Mouse (Mus musculus): ENCODE data around the gene Akr1b7. TPM values are rescaled to one million over a fixed set of nuclear protein-coding genes. Genes with fewer than 3 reads are reported as not detected.

Akr1b7 gene
- polyA plus RNA-seq, 1 experiment from 2014 or later = not detected

- Histone ChIP-seq H3K9ac (replicated peaks) (no peak overlapping the region), H3K27ac (no peak overlapping the region), H3K4me2 (replicated peaks) (no peak overlapping the region), H3K4me1 (replicated peaks) (no peaks in the 10 kb centered on the region), H3K36me3 (no peaks in the 10 kb centered on the region), H3K27me3 (no peaks in the 10 kb centered on the region), H3K9me3 (no peaks in the 10 kb centered on the region), H3K4me3 (replicated peaks) (no peak overlapping the region)
- 13% methylated on average over 2 of the region's 2 CpGs for WGBS
- ATAC-seq = no peak
These were observed 35.8 kb downstream of the Akr1b7 start for GRCm38 (mm10) chr6:34447961-34448360.

DNA sequence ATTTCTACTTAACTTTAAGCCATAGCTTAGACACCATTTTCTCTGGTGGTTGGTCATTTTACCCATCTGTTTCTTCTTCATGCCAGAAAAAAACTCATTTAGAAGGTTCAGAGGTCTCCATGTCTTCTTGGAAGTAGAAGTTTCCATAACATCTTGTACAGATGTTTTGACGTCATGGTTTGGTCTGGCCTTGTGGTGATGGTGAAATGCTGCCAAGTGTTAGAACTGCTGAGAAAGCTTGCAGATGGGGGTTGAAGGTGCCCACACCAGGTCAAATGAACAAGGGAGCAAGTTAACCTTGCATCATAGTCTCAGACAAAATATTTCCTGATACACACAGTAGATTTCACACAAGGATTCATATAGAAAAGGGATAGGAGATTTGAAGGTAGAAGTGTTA, 36.6 kb downstream of the Akr1b7 start:
- no peak for ATAC-seq
- H3K27ac ChIP-seq = no peak overlapping the region
- H3K4me1 ChIP-seq (replicated peaks) = no peaks in the 10 kb centered on the region
- no peaks in the 10 kb centered on the region for H3K27me3 ChIP-seq
- H3K36me3 ChIP-seq = no peaks in the 10 kb centered on the region
- WGBS = 80% methylated on average over 1 of the region's 1 CpGs
- no peak overlapping the region for H3K4me3 ChIP-seq (replicated peaks)
- no peak overlapping the region for H3K4me2 ChIP-seq (replicated peaks)
- H3K9ac ChIP-seq (replicated peaks) = no peak overlapping the region
- no peaks in the 10 kb centered on the region for H3K9me3 ChIP-seq

- H3K4me3 ChIP-seq (replicated peaks) = no peak overlapping the region
- no peak overlapping the region for H3K4me2 ChIP-seq (replicated peaks)
- H3K4me1 ChIP-seq (replicated peaks) = no peaks in the 10 kb centered on the region
- no peaks in the 10 kb centered on the region for H3K9me3 ChIP-seq
- 71% methylated on average over 7 of the region's 7 CpGs for WGBS
- no peaks in the 10 kb centered on the region for H3K27me3 ChIP-seq
- H3K9ac ChIP-seq (replicated peaks) = no peak overlapping the region
- no peak overlapping the region for H3K27ac ChIP-seq
- H3K36me3 ChIP-seq = no peaks in the 10 kb centered on the region
- no peak for ATAC-seq
These were observed 41.0 kb downstream of the Akr1b7 start for GRCm38 (mm10) chr6:34452963-34453770.

DNA sequence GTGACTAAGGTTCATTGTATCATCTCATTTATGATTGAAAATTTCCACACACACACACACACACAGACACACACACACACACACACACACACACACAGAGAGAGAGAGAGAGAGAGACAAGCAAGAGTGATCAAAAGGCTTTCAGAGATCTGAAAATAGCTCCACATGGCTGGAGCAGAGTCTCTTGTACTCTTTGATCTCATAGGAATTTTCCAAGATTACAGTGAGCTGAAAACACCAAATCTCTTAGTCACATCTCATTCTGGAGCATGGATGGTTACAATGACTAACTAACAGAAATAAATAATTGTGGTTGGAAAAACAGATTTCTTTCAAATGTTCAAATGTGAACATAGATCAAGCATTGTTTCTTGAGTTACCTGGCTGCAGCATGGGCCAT, 47.3 kb downstream of the Akr1b7 start:
- no peak for ATAC-seq
- Histone ChIP-seq H3K9ac (replicated peaks) (no peak overlapping the region), H3K27ac (no peak overlapping the region), H3K4me1 (replicated peaks) (no peaks in the 10 kb centered on the region), H3K4me2 (replicated peaks) (no peak overlapping the region), H3K9me3 (no peaks in the 10 kb centered on the region), H3K36me3 (no peaks in the 10 kb centered on the region), H3K27me3 (no peaks in the 10 kb centered on the region), H3K4me3 (replicated peaks) (no peak overlapping the region)

DNA sequence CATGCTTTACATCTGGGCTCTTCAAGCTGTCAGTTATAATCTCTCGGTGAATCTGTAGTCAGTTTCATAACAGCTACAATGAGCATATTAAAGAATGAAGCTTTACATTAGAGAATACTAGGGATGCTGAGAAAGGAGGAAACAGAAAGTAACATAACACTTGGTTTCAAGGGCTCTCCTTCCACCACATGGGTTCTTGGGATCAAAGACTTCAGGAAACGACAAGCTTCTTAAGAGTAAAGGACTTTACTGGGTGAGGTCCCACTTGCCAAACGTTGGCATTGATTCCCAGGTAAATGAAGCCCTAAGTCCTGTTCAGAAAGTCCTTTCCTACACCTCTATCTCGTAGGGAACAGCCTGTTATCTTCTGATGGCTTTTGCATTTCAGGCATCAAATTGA, 48.5 kb downstream of the Akr1b7 start:
- H3K9ac ChIP-seq (replicated peaks) = no peak overlapping the region

GRCm38 (mm10) chr6:34463582-34463981, 51.4 kb downstream of the Akr1b7 start:
- Histone ChIP-seq H3K27me3 (no peaks in the 10 kb centered on the region), H3K9me3 (no peaks in the 10 kb centered on the region), H3K27ac (no peak overlapping the region), H3K4me1 (replicated peaks) (no peaks in the 10 kb centered on the region), H3K4me2 (replicated peaks) (no peak overlapping the region), H3K9ac (replicated peaks) (no peak overlapping the region), H3K36me3 (no peaks in the 10 kb centered on the region), H3K4me3 (replicated peaks) (no peak overlapping the region)
- ATAC-seq = no peak
- 95% methylated on average over 4 of the region's 4 CpGs for WGBS

More for the DNA sequence above, 48.5 kb downstream of the Akr1b7 start:
- no peak overlapping the region for H3K4me2 ChIP-seq (replicated peaks)
- no peaks in the 10 kb centered on the region for H3K9me3 ChIP-seq
- H3K36me3 ChIP-seq = no peaks in the 10 kb centered on the region
- H3K4me3 ChIP-seq (replicated peaks) = no peak overlapping the region
- H3K4me1 ChIP-seq (replicated peaks) = no peaks in the 10 kb centered on the region
- H3K27me3 ChIP-seq = no peaks in the 10 kb centered on the region
- ATAC-seq = no peak
- H3K27ac ChIP-seq = no peak overlapping the region
- WGBS = 62% methylated on average over 4 of the region's 4 CpGs

DNA sequence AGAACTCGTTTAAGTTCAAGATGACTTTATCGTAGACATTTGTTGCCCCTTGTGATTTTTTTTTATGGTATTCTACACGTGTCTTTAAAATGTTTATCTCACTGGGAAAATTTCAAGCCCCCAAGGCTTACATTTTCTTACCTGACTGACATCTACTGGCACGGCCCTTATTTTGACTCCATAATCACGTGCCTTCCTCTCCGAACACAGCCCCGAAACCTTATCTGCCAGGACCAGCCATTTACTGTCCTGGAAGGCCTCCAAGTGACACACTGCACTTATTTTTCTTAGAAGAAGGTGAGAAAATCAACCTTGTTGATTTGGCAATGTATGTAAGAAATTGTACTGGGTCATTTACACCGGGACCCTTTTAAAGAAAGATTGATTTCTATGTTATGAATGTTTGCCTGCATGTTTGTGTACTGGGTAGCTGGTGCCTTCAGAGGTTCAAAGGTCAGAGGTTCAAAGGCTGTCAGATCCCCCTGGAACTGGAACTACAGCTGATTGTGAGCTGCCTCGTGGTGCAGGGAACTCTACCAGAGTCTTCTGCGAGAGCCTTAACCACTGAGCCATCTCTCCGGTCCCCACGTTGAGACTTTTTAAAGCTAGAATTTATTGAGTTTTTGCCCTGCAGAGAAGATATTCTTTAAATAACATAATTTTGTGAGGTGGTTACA, 59.4 kb downstream of the Akr1b7 start:
- 87% methylated on average over 12 of the region's 12 CpGs for WGBS
- Histone ChIP-seq H3K36me3 (no peaks in the 10 kb centered on the region), H3K4me1 (replicated peaks) (peaks cover under 1% of the 10 kb centered on the region), H3K4me2 (replicated peaks) (no peak overlapping the region), H3K9ac (replicated peaks) (no peak overlapping the region), H3K9me3 (no peaks in the 10 kb centered on the region), H3K27ac (no peak overlapping the region), H3K4me3 (replicated peaks) (no peak overlapping the region), H3K27me3 (no peaks in the 10 kb centered on the region)
- no peak for ATAC-seq

Other genes with a start within 250 kb of the Akr1b7 start
- gene Slc35b4, start 235.2 kb upstream of the Akr1b7 start, polyA plus RNA-seq (2015; fragmentation: Nextera tagmentation; extraction: Ambion mirVana) = 39.3 and 42.3 TPM in 2 replicates
- 103 and 107 TPM in 2 replicates for gene Akr1b3, start 94.9 kb upstream of the Akr1b7 start, polyA plus RNA-seq (2015; fragmentation: Nextera tagmentation; extraction: Ambion mirVana)
- 6.8 and 10.1 TPM in 2 replicates for gene Akr1b8, start 58.2 kb upstream of the Akr1b7 start, polyA plus RNA-seq (2015; fragmentation: Nextera tagmentation; extraction: Ambion mirVana)
- 8.1 and 8.4 TPM in 2 replicates for gene Akr1b10, start 28.1 kb upstream of the Akr1b7 start, polyA plus RNA-seq (2015; fragmentation: Nextera tagmentation; extraction: Ambion mirVana)
- gene Bpgm, start 63.9 kb downstream of the Akr1b7 start, polyA plus RNA-seq (2015; fragmentation: Nextera tagmentation; extraction: Ambion mirVana) = 93.7 and 101 TPM in 2 replicates
- gene Cald1, start 186.2 kb downstream of the Akr1b7 start, polyA plus RNA-seq (2015; fragmentation: Nextera tagmentation; extraction: Ambion mirVana) = 78.9 and 83.7 TPM in 2 replicates

Measured in midbrain, embryonic 13.5 days (tissue).